Mouse (Mus musculus): ENCODE measurements around the gene Triml1. TPM values are rescaled to one million over a fixed set of nuclear protein-coding genes. Genes with fewer than 3 reads are reported as not detected.

Gene Triml1
- polyA plus RNA-seq (2021; fragmentation: Nextera tagmentation): not detected in 2 replicates
- long read RNA-seq, experiment 1: 0 reads
- long read RNA-seq, experiment 2: 0 reads

DNA sequence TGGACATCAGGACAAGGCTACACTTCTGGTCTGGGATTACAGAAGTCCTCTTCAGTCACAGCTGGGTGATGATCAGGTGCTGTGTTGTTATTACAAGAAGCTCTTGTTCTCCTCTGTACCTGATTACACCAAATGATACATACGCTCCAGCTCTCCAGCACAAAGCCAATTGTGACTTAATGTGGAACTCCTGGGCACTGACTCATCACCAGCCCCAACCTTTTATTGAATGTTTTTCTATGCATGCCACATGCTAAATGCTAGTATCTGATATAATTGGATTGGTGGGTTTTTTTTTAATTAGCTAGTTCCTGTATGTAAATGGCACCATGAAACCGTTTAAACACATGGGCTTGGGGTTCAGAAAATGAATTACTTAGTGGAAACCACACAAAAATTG is at the start of gene Triml1:
Gene Triml1 (minus strand): TSS at position 101 of the 400 bp plus-strand sequence.

DNA sequence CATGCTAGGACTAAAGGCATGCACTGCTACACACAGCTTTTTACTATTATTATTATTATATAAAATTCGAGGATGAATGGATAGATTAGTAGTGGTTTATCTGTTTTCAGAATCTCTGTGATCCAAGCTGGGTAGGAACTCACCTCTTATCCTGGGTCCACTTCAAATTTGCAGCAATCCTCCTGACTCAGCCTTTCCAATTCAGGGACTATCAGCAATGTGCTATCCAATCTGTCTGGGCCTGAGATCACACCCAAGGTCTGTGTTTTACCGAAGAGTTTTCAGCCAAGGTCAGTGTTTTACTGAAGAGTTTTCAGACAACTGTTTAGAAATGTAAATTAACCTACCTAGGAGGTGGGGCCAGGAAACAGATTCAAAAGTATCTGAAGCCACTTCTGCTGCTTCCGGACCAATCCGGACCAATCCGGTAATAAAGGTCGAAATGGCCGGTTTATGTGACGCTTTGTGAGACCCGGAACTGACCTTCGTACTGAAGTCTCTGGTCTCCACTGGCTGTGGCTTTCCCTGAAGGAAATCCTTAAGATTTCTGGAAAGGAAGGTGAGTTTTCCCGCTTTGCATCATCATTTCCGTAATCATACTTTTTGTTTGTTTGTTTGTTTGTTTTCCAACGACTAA is 38.9 kb upstream of the Triml1 start, which contains the start of gene Triml2:
Gene Triml2 (plus strand): TSS at position 488 of the 637 bp plus-strand sequence.

Other genes starting within 250 kb of the Triml1 start
- not detected in 2 replicates for gene Triml2, start 39.1 kb upstream of the Triml1 start, polyA plus RNA-seq (2021; fragmentation: Nextera tagmentation)
- gene Zfp42, start 165.5 kb upstream of the Triml1 start, polyA plus RNA-seq (2021; fragmentation: Nextera tagmentation): not detected in 2 replicates

Data from layer of hippocampus, adult 6 months (tissue).